Mouse (Mus musculus) myocyte (in vitro differentiated cells): ENCODE data around the gene Oprd1. TPM values are rescaled to one million over a fixed set of nuclear protein-coding genes. Genes with fewer than 3 reads are reported as not detected.

Experiments
- H3K27me3 ChIP-seq: one replicate; pipeline ENCODE4 v1.6.1; 2011; ENCODE audit not compliant: control insufficient read depth, insufficient read depth, insufficient read length
- H3K36me3 ChIP-seq: one replicate; pipeline ENCODE4 v1.6.1; 2011; ENCODE audit not compliant: control insufficient read depth, insufficient read depth
- H3K4me2 ChIP-seq: one replicate; pipeline ENCODE4 v1.6.1; 2011; ENCODE audit warnings: low read depth, control low read depth
- H3K4me3 ChIP-seq: one replicate; pipeline ENCODE4 v1.5.1; 2011; ENCODE audit warnings: mild to moderate bottlenecking, control low read depth, moderate library complexity
- H3K79me2 ChIP-seq: one replicate; pipeline ENCODE4 v1.6.1; 2011; ENCODE audit not compliant: control insufficient read depth, insufficient read depth
- H3ac ChIP-seq: one replicate; pipeline ENCODE4 v1.6.1; 2011; ENCODE audit not compliant: control insufficient read depth, insufficient read length
- CEBPB ChIP-seq: IDR thresholded peaks from 2 replicates; pipeline ENCODE4 v1.6.1; 2011; ENCODE audit warnings: mild to moderate bottlenecking, moderate library complexity; ENCODE audit not compliant: poor library complexity, insufficient read depth, severe bottlenecking
- E2F4 ChIP-seq: IDR thresholded peaks from one replicate; pipeline ENCODE4 v1.6.1; 2011; ENCODE audit warnings: mild to moderate bottlenecking, control low read depth, moderate library complexity; ENCODE audit not compliant: insufficient read depth
- MAX ChIP-seq: IDR thresholded peaks from one replicate; pipeline ENCODE4 v1.6.1; 2011; ENCODE audit warnings: low read depth, mild to moderate bottlenecking, control low read depth
- MYOD1 ChIP-seq, 3 experiments: IDR thresholded peaks; one replicate each; pipeline ENCODE4 v1.6.1; 2011; ENCODE audit warnings: control low read depth in 2 of 3, low read depth in 2 of 3, mild to moderate bottlenecking in 2 of 3, moderate library complexity in 1 of 3; ENCODE audit not compliant: insufficient read length in 2 of 3, control insufficient read depth in 1 of 3
- MYOG ChIP-seq, 3 experiments: IDR thresholded peaks; one replicate each; pipeline ENCODE4 v1.6.1; 2011; ENCODE audit warnings: control low read depth in 2 of 3, low read depth in 2 of 3, mild to moderate bottlenecking in 2 of 3; ENCODE audit not compliant: insufficient read length in 2 of 3, control insufficient read depth in 1 of 3, insufficient read depth in 1 of 3
- POLR2A ChIP-seq: IDR thresholded peaks from one replicate; pipeline ENCODE4 v1.6.1; 2011; ENCODE audit warnings: low read depth, mild to moderate bottlenecking, control low read depth, moderate library complexity; ENCODE audit not compliant: insufficient read length
- POLR2AphosphoS2 ChIP-seq: IDR thresholded peaks from one replicate; pipeline ENCODE4 v1.6.1; 2011; ENCODE audit warnings: low read depth, control low read depth; ENCODE audit not compliant: insufficient read length
- REST ChIP-seq: IDR thresholded peaks from one replicate; pipeline ENCODE4 v1.6.1; 2011; ENCODE audit warnings: mild to moderate bottlenecking, control low read depth, moderate library complexity; ENCODE audit not compliant: insufficient read depth, insufficient read length
- SRF ChIP-seq: IDR thresholded peaks from one replicate; pipeline ENCODE4 v1.6.1; 2011; ENCODE audit warnings: low read depth; ENCODE audit not compliant: control insufficient read depth, insufficient read length
- TCF12 ChIP-seq: IDR thresholded peaks from one replicate; pipeline ENCODE4 v1.6.1; 2011; ENCODE audit warnings: mild to moderate bottlenecking, control low read depth; ENCODE audit not compliant: poor library complexity, insufficient read depth, severe bottlenecking
- TCF3 ChIP-seq: IDR thresholded peaks from one replicate; pipeline ENCODE4 v1.6.1; 2011; ENCODE audit warnings: low read depth, control low read depth; ENCODE audit not compliant: insufficient read length
- USF1 ChIP-seq: IDR thresholded peaks from one replicate; pipeline ENCODE4 v1.6.1; 2011; ENCODE audit warnings: low read depth, mild to moderate bottlenecking, control low read depth, moderate library complexity
- polyA plus RNA-seq: library from polyadenylated mRNA; unstranded; fragments of >200 nt; fragmentation: generic; extraction: Trizol; gene quantifications from one replicate; pipeline ENCODE4 v1.2.1, GENCODE M21; 2012; ENCODE audit warnings: missing spikeins

Oprd1 gene
- polyA plus RNA-seq, 1 experiment, result not detected

GRCm38 (mm10) chr4:132088921-132089320 is 55.4 kb downstream of the Oprd1 start:
- TF ChIP-seq E2F4 (no peak), USF1 (no peak), MAX (no peak), CEBPB (no peak)
- Histone ChIP-seq H3K4me2 (no peak overlapping the region), H3K27me3 (peaks cover 6% of the 10 kb centered on the region), H3ac (no peak overlapping the region), H3K79me2 (no peaks in the 10 kb centered on the region), H3K4me3 (no peak overlapping the region), H3K36me3 (no peaks in the 10 kb centered on the region)

- Histone ChIP-seq H3K4me3 (no peak overlapping the region), H3ac (no peak overlapping the region), H3K27me3 (peaks cover 6% of the 10 kb centered on the region), H3K79me2 (no peaks in the 10 kb centered on the region), H3K36me3 (no peaks in the 10 kb centered on the region), H3K4me2 (no peak overlapping the region)
- TF ChIP-seq REST, result no peak
- no peak for TF ChIP-seq SRF
- no peak for TF ChIP-seq POLR2A
- no peak for TF ChIP-seq POLR2AphosphoS2
- no peak for TF ChIP-seq MYOD1 (IDR thresholded peaks at IDR 0.05; ENCODE audit: control insufficient read depth in 1 of 3, insufficient read length in 2 of 3, low read depth in 2 of 3)
- no peak for TF ChIP-seq USF1
- no peak for TF ChIP-seq MAX
- TF ChIP-seq TCF3, result no peak
- no peak for TF ChIP-seq MYOG (IDR thresholded peaks at IDR 0.05; ENCODE audit: control insufficient read depth in 1 of 3, insufficient read depth in 1 of 3, insufficient read length in 2 of 3, low read depth in 2 of 3)
- no peak for TF ChIP-seq E2F4
- no peak for TF ChIP-seq CEBPB
- no peak for TF ChIP-seq TCF12
Measured at GRCm38 (mm10) chr4:132085114-132085513, 59.2 kb downstream of the Oprd1 start.

GRCm38 (mm10) chr4:132080492-132080983 is 63.7 kb downstream of the Oprd1 start:
- Histone ChIP-seq H3K79me2 (no peaks in the 10 kb centered on the region), H3ac (no peak overlapping the region), H3K4me2 (no peak overlapping the region), H3K36me3 (no peaks in the 10 kb centered on the region), H3K4me3 (no peak overlapping the region), H3K27me3 (no peaks in the 10 kb centered on the region)
- TF ChIP-seq POLR2A (no peak), REST (no peak), POLR2AphosphoS2 (no peak)

- no peak for TF ChIP-seq TCF3
- TF ChIP-seq POLR2A, result no peak
- no peak for TF ChIP-seq TCF12
- TF ChIP-seq POLR2AphosphoS2, result no peak
- TF ChIP-seq MYOD1 (IDR thresholded peaks at IDR 0.05; ENCODE audit: control insufficient read depth in 1 of 3, insufficient read length in 2 of 3, low read depth in 2 of 3), result no peak
- no peak for TF ChIP-seq USF1
- no peak for TF ChIP-seq E2F4
- no peak for TF ChIP-seq SRF
- no peak for TF ChIP-seq CEBPB
- TF ChIP-seq MAX, result no peak
- no peak for TF ChIP-seq MYOG (IDR thresholded peaks at IDR 0.05; ENCODE audit: control insufficient read depth in 1 of 3, insufficient read depth in 1 of 3, insufficient read length in 2 of 3, low read depth in 2 of 3)
- TF ChIP-seq REST, result no peak
- peak overlapping the region; percentile 30 for H3K4me2 ChIP-seq
- no peak overlapping the region for H3K4me3 ChIP-seq
- H3K79me2 ChIP-seq, result no peaks in the 10 kb centered on the region
- H3K27me3 ChIP-seq, result no peaks in the 10 kb centered on the region
- H3K36me3 ChIP-seq, result no peaks in the 10 kb centered on the region
- H3ac ChIP-seq, result no peak overlapping the region
Measured at GRCm38 (mm10) chr4:132079555-132080275, 64.6 kb downstream of the Oprd1 start.

GRCm38 (mm10) chr4:132078296-132078714 is 66.0 kb downstream of the Oprd1 start:
- no peaks in the 10 kb centered on the region for H3K36me3 ChIP-seq
- no peaks in the 10 kb centered on the region for H3K27me3 ChIP-seq
- H3K4me2 ChIP-seq, result no peak overlapping the region
- H3ac ChIP-seq, result no peak overlapping the region
- no peak overlapping the region for H3K4me3 ChIP-seq
- no peaks in the 10 kb centered on the region for H3K79me2 ChIP-seq
- peak; percentile 62; the same call in 1 of the 2 replicates for TF ChIP-seq CEBPB
- no peak for TF ChIP-seq USF1
